Mouse (Mus musculus) stomach, embryonic 16.5 days (tissue): ENCODE measurements around the gene Ucma. TPM values are rescaled to one million over a fixed set of nuclear protein-coding genes. Genes with fewer than 3 reads are reported as not detected.
"Not testable (repeated sequence)": the region's sequence is repeated elsewhere in the genome, so short reads cannot be mapped to it uniquely, and the experiment has no call there.

Experiments
- ATAC-seq: fragments of 200-750 bp; cut with Nextera tagmentation; 2 replicates; pipeline ENCODE4 v1.8.0; 2017; ENCODE audit warnings: moderate number of reproducible peaks, moderate TSS enrichment; ENCODE audit not compliant: insufficient read depth, low FRiP score
- H3K27ac ChIP-seq: fragments of 300-500 bp; sonication (generic); 2 replicates; pipeline ENCODE4 v1.5.1; 2014; ENCODE audit warnings: low read length
- H3K27me3 ChIP-seq: fragments of 300-500 bp; sonication (generic); 2 replicates; pipeline ENCODE4 v1.6.1; 2014; ENCODE audit warnings: low read length, control low read depth, mixed read lengths; ENCODE audit not compliant: control insufficient read depth, insufficient read depth
- H3K36me3 ChIP-seq: fragments of 300-500 bp; sonication (generic); 2 replicates; pipeline ENCODE4 v1.6.1; 2014; ENCODE audit warnings: low read length; ENCODE audit not compliant: control insufficient read depth, insufficient read depth
- H3K4me1 ChIP-seq: fragments of 300-500 bp; sonication (generic); 2 replicates; pipeline ENCODE4 v1.6.1; 2014; ENCODE audit warnings: low read length, control low read depth, mixed read lengths; ENCODE audit not compliant: control insufficient read depth, insufficient read depth
- H3K4me2 ChIP-seq: fragments of 300-500 bp; sonication (generic); 2 replicates; pipeline ENCODE4 v1.6.1; 2014; ENCODE audit warnings: low read depth, low read length, mixed read lengths
- H3K4me3 ChIP-seq: fragments of 300-500 bp; sonication (generic); replicated peaks from 2 replicates; pipeline ENCODE4 v1.5.1; 2014; ENCODE audit warnings: mild to moderate bottlenecking, low read length
- H3K9ac ChIP-seq: fragments of 300-500 bp; sonication (generic); 2 replicates; pipeline ENCODE4 v1.6.1; 2014; ENCODE audit warnings: low read length
- H3K9me3 ChIP-seq: fragments of 300-500 bp; sonication (generic); replicated peaks from 2 replicates; pipeline ENCODE4 v1.6.1; 2016; ENCODE audit warnings: low read length, control low read depth; ENCODE audit not compliant: control insufficient read depth
- WGBS: fragments of 180-500 bp; shearing (Covaris S2); extraction: QIAGEN DNeasy Blood & Tissue Kit; methylation state at CpG from one replicate; pipeline ENCODE4 v1.1.7; 2014; 5-methylcytosine and 5-hydroxymethylcytosine counted together
- polyA plus RNA-seq: library from polyadenylated mRNA; unstranded; fragments of >200 nt; fragmentation: Nextera tagmentation; extraction: Ambion mirVana; gene quantifications from 2 replicates; pipeline ENCODE4 v1.2.1, GENCODE M21; 2015

The Ucma gene
- not detected in 2 replicates for polyA plus RNA-seq

GRCm38 (mm10) chr2:4975807-4976206, at the start of gene Ucma:
Gene Ucma (plus strand): TSS chr2:4976122.
- no peak for ATAC-seq
- H3K4me1 ChIP-seq: no peaks in the 10 kb centered on the region
- H3K9ac ChIP-seq: no peak within 1 kb of the TSS
- no peaks in the 10 kb centered on the region for H3K9me3 ChIP-seq
- no peaks in the 10 kb centered on the region for H3K36me3 ChIP-seq
- H3K27me3 ChIP-seq: no peaks in the 10 kb centered on the region
- no peak within 1 kb of the TSS for H3K4me2 ChIP-seq
- WGBS: 70% methylated on average over 5 of the region's 5 CpGs
- H3K4me3 ChIP-seq: no peak within 1 kb of the TSS
- no peak within 1 kb of the TSS for H3K27ac ChIP-seq

- H3K36me3 ChIP-seq: peaks cover 6% of the 10 kb centered on the region
- no peak overlapping the region for H3K4me2 ChIP-seq
- H3K4me1 ChIP-seq: no peaks in the 10 kb centered on the region
- no peaks in the 10 kb centered on the region for H3K27me3 ChIP-seq
- 0 out of 2 replicates have a peak, but pooled peaks cover 7% of the 10 kb centered on the region for H3K9me3 ChIP-seq
- WGBS: 86% methylated on average over 3 of the region's 3 CpGs
- H3K4me3 ChIP-seq: no peak overlapping the region
- ATAC-seq: no peak
- H3K9ac ChIP-seq: no peak overlapping the region
- H3K27ac ChIP-seq: no peak overlapping the region
Measured at GRCm38 (mm10) chr2:4927391-4927790, 48.5 kb upstream of the Ucma start.

- Histone ChIP-seq H3K27ac (no peak overlapping the region), H3K9ac (no peak overlapping the region), H3K36me3 (peaks cover 6% of the 10 kb centered on the region), H3K4me2 (no peak overlapping the region), H3K9me3 (0 out of 2 replicates have a peak, but pooled peaks cover 4% of the 10 kb centered on the region), H3K27me3 (no peaks in the 10 kb centered on the region), H3K4me3 (no peak overlapping the region), H3K4me1 (no peaks in the 10 kb centered on the region)
- WGBS: 83% methylated on average over 2 of the region's 2 CpGs
- no peak for ATAC-seq
Measured at GRCm38 (mm10) chr2:4929230-4929629, 46.7 kb upstream of the Ucma start.

- H3K27me3 ChIP-seq: no peaks in the 10 kb centered on the region
- WGBS: 85% methylated on average over 9 of the region's 9 CpGs
- H3K36me3 ChIP-seq: peaks cover 16% of the 10 kb centered on the region
Measured at GRCm38 (mm10) chr2:4934516-4934915, 41.4 kb upstream of the Ucma start.

GRCm38 (mm10) chr2:4937931-4938330, 38.0 kb upstream of the Ucma start:
- Histone ChIP-seq H3K36me3 (peaks cover 14% of the 10 kb centered on the region), H3K9ac (no peak overlapping the region), H3K27ac (no peak overlapping the region), H3K4me3 (no peak overlapping the region), H3K4me2 (no peak overlapping the region), H3K9me3 (peaks cover 7% of the 10 kb centered on the region; the same call in 1 of the 2 replicates), H3K4me1 (no peaks in the 10 kb centered on the region), H3K27me3 (no peaks in the 10 kb centered on the region)
- WGBS: 84% methylated on average over 7 of the region's 7 CpGs
- no peak for ATAC-seq

More at GRCm38 (mm10) chr2:4934516-4934915, 41.4 kb upstream of the Ucma start:
- no peaks in the 10 kb centered on the region for H3K4me1 ChIP-seq
- H3K9ac ChIP-seq: no peak overlapping the region
- no peak for ATAC-seq
- no peak overlapping the region for H3K4me3 ChIP-seq
- no peak overlapping the region for H3K4me2 ChIP-seq
- H3K9me3 ChIP-seq: peaks cover 7% of the 10 kb centered on the region; the same call in 1 of the 2 replicates
- H3K27ac ChIP-seq: no peak overlapping the region

GRCm38 (mm10) chr2:4940861-4941260, 35.1 kb upstream of the Ucma start:
- 91% methylated on average over 11 of the region's 11 CpGs for WGBS
- Histone ChIP-seq H3K4me2 (no peak overlapping the region), H3K27me3 (no peaks in the 10 kb centered on the region)

GRCm38 (mm10) chr2:4949691-4950090, 26.2 kb upstream of the Ucma start:
- H3K4me3 ChIP-seq, H3K27ac ChIP-seq, H3K4me2 ChIP-seq, ATAC-seq, H3K9me3 ChIP-seq, H3K4me1 ChIP-seq, H3K9ac ChIP-seq, H3K27me3 ChIP-seq, H3K36me3 ChIP-seq: not testable (repeated sequence)
- 79% methylated on average over 8 of the region's 8 CpGs for WGBS

More at GRCm38 (mm10) chr2:4940861-4941260, 35.1 kb upstream of the Ucma start:
- no peaks in the 10 kb centered on the region for H3K4me1 ChIP-seq
- no peak overlapping the region for H3K27ac ChIP-seq
- H3K4me3 ChIP-seq: no peak overlapping the region
- peaks cover 14% of the 10 kb centered on the region for H3K36me3 ChIP-seq
- no peak overlapping the region for H3K9ac ChIP-seq
- peaks cover 12% of the 10 kb centered on the region; the same call in 1 of the 2 replicates for H3K9me3 ChIP-seq
- no peak for ATAC-seq

- no peak overlapping the region for H3K9ac ChIP-seq
- 88% methylated on average over 2 of the region's 2 CpGs for WGBS
- ATAC-seq: no peak
- H3K4me1 ChIP-seq: no peaks in the 10 kb centered on the region
- no peak overlapping the region for H3K4me3 ChIP-seq
- no peaks in the 10 kb centered on the region for H3K9me3 ChIP-seq
- H3K27me3 ChIP-seq: no peaks in the 10 kb centered on the region
- H3K36me3 ChIP-seq: no peaks in the 10 kb centered on the region
- H3K4me2 ChIP-seq: no peak overlapping the region
- no peak overlapping the region for H3K27ac ChIP-seq
Measured at GRCm38 (mm10) chr2:4950986-4951385, 24.9 kb upstream of the Ucma start.

GRCm38 (mm10) chr2:4954216-4954760, 21.6 kb upstream of the Ucma start:
- Histone ChIP-seq H3K4me1 (no peaks in the 10 kb centered on the region), H3K4me3 (no peak overlapping the region), H3K36me3 (no peaks in the 10 kb centered on the region), H3K27me3 (no peaks in the 10 kb centered on the region), H3K9me3 (no peaks in the 10 kb centered on the region), H3K4me2 (no peak overlapping the region), H3K9ac (no peak overlapping the region), H3K27ac (no peak overlapping the region)
- 76% methylated on average over 6 of the region's 6 CpGs for WGBS
- no peak for ATAC-seq
